In the genomic region with DNA sequence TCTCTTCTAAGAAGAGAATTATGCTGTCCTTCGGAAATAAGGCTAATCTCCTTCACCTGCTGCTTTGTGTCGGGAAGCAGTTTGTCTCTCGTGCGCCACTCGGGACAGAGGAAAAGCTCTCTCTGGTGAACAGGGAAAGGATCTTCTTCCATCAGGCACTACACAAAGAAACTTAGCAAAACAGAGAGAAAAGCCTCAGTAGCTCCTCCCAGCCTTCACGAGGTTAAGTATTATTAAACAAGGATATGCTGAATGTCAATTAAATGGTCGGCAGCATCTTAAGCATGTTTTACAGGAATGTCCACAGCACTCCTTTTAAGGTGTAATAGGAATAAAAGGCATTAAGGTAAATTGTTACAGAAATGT, we compare ENCODE assay signal across 8 mouse cellular contexts. TPM values are rescaled to one million over a fixed set of nuclear protein-coding genes. Genes with fewer than 3 reads are reported as not detected.
DNase-seq lines count a peak whose midpoint lies in the region; ATAC-seq and TF ChIP-seq lines count a peak whose summit lies in the region.

No protein-coding gene starts in this region.

- DNase-seq in heart, adult 11 months, result no peak
- peak; percentile 3 for DNase-seq in lung, postnatal 36 days
- no peak for DNase-seq in urinary bladder, postnatal 25 days (ENCODE audit: low spot score)
- no peak for DNase-seq in kidney, postnatal 25 days

- H3K4me1 ChIP-seq in heart, embryonic 12.5 days (replicated peaks), result peaks cover 3% of the 10 kb centered on the region
- no peaks in the 10 kb centered on the region for H3K4me1 ChIP-seq in ES-Bruce4 (ENCODE audit: control insufficient read depth, insufficient read depth, low read length)
- H3K4me1 ChIP-seq in forebrain, embryonic 16.5 days (replicated peaks; ENCODE audit: control insufficient read depth, insufficient read depth, low read length), result peaks cover 8% of the 10 kb centered on the region

- peak; percentile 23; the same call in 1 of the 2 replicates for ATAC-seq in heart, embryonic 12.5 days (ENCODE audit: insufficient number of reproducible peaks, low FRiP score)
- peak; percentile 39 for ATAC-seq in forebrain, embryonic 16.5 days
- ATAC-seq in erythroid progenitor cell, adult 5-6 weeks (replicated peaks; ENCODE audit: low FRiP score, poor library complexity, severe bottlenecking), result no peak

- no peak for TF ChIP-seq POLR2A in ES-Bruce4 (IDR thresholded peaks at IDR 0.05; ENCODE audit: insufficient read depth, low read length)

- peak overlapping the region; percentile 86 for H3K4me3 ChIP-seq in heart, embryonic 12.5 days
- H3K4me3 ChIP-seq in ES-Bruce4 (ENCODE audit: low read depth, low read length), result peak overlapping the region; percentile 97
- H3K4me3 ChIP-seq in forebrain, embryonic 16.5 days (replicated peaks; ENCODE audit: low read length), result peak overlapping the region; percentile 96

- peak overlapping the region; percentile 41; the same call in 1 of the 2 replicates for H3K9ac ChIP-seq in heart, embryonic 12.5 days
- H3K9ac ChIP-seq in ES-Bruce4 (ENCODE audit: low read depth, poor library complexity, severe bottlenecking), result peak overlapping the region; percentile 70
- H3K9ac ChIP-seq in forebrain, embryonic 16.5 days (replicated peaks; ENCODE audit: low read depth, low read length), result peak overlapping the region; percentile 95

- H3K27me3 ChIP-seq in heart, embryonic 12.5 days (replicated peaks), result no peaks in the 10 kb centered on the region
- 0 out of 2 replicates have a peak, but pooled peaks cover 1% of the 10 kb centered on the region for H3K27me3 ChIP-seq in ES-Bruce4 (ENCODE audit: control insufficient read depth, insufficient read depth, low read length, poor library complexity, severe bottlenecking)
- H3K27me3 ChIP-seq in forebrain, embryonic 16.5 days (replicated peaks; ENCODE audit: control insufficient read depth, insufficient read depth, low read length), result no peaks in the 10 kb centered on the region

- peak overlapping the region; percentile 94 for H3K4me2 ChIP-seq in heart, embryonic 12.5 days
- H3K4me2 ChIP-seq in forebrain, embryonic 16.5 days (ENCODE audit: low read length), result peak overlapping the region; percentile 97

- no peak for TF ChIP-seq EP300 in ES-Bruce4 (IDR thresholded peaks at IDR 0.05; ENCODE audit: insufficient read depth, low read depth, low read length)

- H3K27ac ChIP-seq in heart, embryonic 12.5 days (ENCODE audit: poor library complexity, severe bottlenecking), result no peak overlapping the region
- no peak overlapping the region for H3K27ac ChIP-seq in ES-Bruce4 (ENCODE audit: insufficient read depth, low read length)
- H3K27ac ChIP-seq in forebrain, embryonic 16.5 days (ENCODE audit: low read length), result peak overlapping the region; percentile 86

- TF ChIP-seq CTCF in ES-Bruce4 (IDR thresholded peaks at IDR 0.05; ENCODE audit: low read depth, low read length), result no peak

- peaks cover 9% of the 10 kb centered on the region; the same call in 1 of the 2 replicates for H3K36me3 ChIP-seq in heart, embryonic 12.5 days
- H3K36me3 ChIP-seq in ES-Bruce4 (ENCODE audit: control insufficient read depth, insufficient read depth, low read length, poor library complexity, severe bottlenecking), result no peaks in the 10 kb centered on the region
- H3K36me3 ChIP-seq in forebrain, embryonic 16.5 days (ENCODE audit: control insufficient read depth, insufficient read depth), result no peaks in the 10 kb centered on the region

- WGBS in heart, embryonic 12.5 days, result 1% methylated on average over 7 of the region's 7 CpGs
- WGBS in forebrain, embryonic 16.5 days, result 1% methylated on average over 7 of the region's 7 CpGs

- H3K9me3 ChIP-seq in heart, embryonic 12.5 days (replicated peaks), result no peaks in the 10 kb centered on the region
- H3K9me3 ChIP-seq in ES-Bruce4 (replicated peaks; ENCODE audit: control insufficient read depth, insufficient read depth, low read length, poor library complexity, severe bottlenecking), result no peaks in the 10 kb centered on the region
- H3K9me3 ChIP-seq in forebrain, embryonic 16.5 days (ENCODE audit: control insufficient read depth, low read length), result no peaks in the 10 kb centered on the region

RNA-seq across cellular contexts. Expression of gene Sec22a, which starts 0.3 kb away (rescaled TPM):
- 32.8 and 33.7 TPM in 2 replicates for polyA plus RNA-seq in heart, embryonic 12.5 days (2016; fragmentation: Nextera tagmentation; extraction: Ambion mirVana)
- polyA plus RNA-seq in ES-Bruce4 (2011; ENCODE audit: insufficient read depth, insufficient read length, low read depth, missing spikeins), result 29.3 and 32.8 TPM in 2 replicates
- polyA plus RNA-seq in forebrain, embryonic 16.5 days (2015; fragmentation: Nextera tagmentation; extraction: Ambion mirVana), result 41.8 and 44.2 TPM in 2 replicates
- 1.8 and 7.5 TPM in 2 replicates for total RNA-seq in erythroid progenitor cell, adult 5-6 weeks (2015; ENCODE audit: low replicate concordance)
- 0.51 and 0.83 TPM in 2 replicates for total RNA-seq in erythroid progenitor cell, adult 5-6 weeks (2017; ENCODE audit: low replicate concordance)

Comparison
In these comparisons a context has a peak if more than half of its experiments do, and no peak if none do; other contexts are left out.
1. H3K9ac ChIP-seq: peak in every context shown above with its lines; median percentile 95 in forebrain, embryonic 16.5 days; 70 in ES-Bruce4; 41 in heart, embryonic 12.5 days.